Mouse (Mus musculus) liver, embryonic 11.5 days (tissue): ENCODE data around the gene Nefh. TPM values are rescaled to one million over a fixed set of nuclear protein-coding genes. Genes with fewer than 3 reads are reported as not detected.
A peak's percentile ranks its signal among the peaks of the same experiment; 100 is the strongest.

Source experiments
- ATAC-seq: fragments of 200-750 bp; cut with Nextera tagmentation; replicated peaks from 2 replicates; pipeline ENCODE4 v1.8.0; 2017; ENCODE audit warnings: moderate number of reproducible peaks, mild to moderate bottlenecking, moderate TSS enrichment, moderate library complexity; ENCODE audit not compliant: low FRiP score
- DNase-seq: peaks from one replicate; pipeline ENCODE4 v3.0.0-alpha.2; 2017; ENCODE audit warnings: low spot score
- H3K27ac ChIP-seq: fragments of 300-500 bp; sonication (generic); 2 replicates; pipeline ENCODE4 v1.5.1; 2014; ENCODE audit warnings: mild to moderate bottlenecking, low read depth, low read length, control low read depth
- H3K27me3 ChIP-seq: fragments of 300-500 bp; sonication (generic); replicated peaks from 2 replicates; pipeline ENCODE4 v1.6.1; 2014; ENCODE audit warnings: low read length, mixed read lengths; ENCODE audit not compliant: control insufficient read depth, insufficient read depth
- H3K36me3 ChIP-seq: fragments of 300-500 bp; sonication (generic); 2 replicates; pipeline ENCODE4 v1.6.1; 2014; ENCODE audit warnings: mild to moderate bottlenecking, low read length, moderate library complexity, mixed read lengths; ENCODE audit not compliant: control insufficient read depth, insufficient read depth
- H3K4me1 ChIP-seq: fragments of 300-500 bp; sonication (generic); replicated peaks from 2 replicates; pipeline ENCODE4 v1.6.1; 2014; ENCODE audit warnings: low read length, mixed read lengths; ENCODE audit not compliant: control insufficient read depth, insufficient read depth
- H3K4me2 ChIP-seq: fragments of 300-500 bp; sonication (generic); 2 replicates; pipeline ENCODE4 v1.6.1; 2014; ENCODE audit warnings: mild to moderate bottlenecking, control low read depth, moderate library complexity
- H3K4me3 ChIP-seq: fragments of 300-500 bp; sonication (generic); 2 replicates; pipeline ENCODE4 v1.5.1; 2014; ENCODE audit warnings: low read depth, low read length, control low read depth
- H3K9ac ChIP-seq: fragments of 300-500 bp; sonication (generic); 2 replicates; pipeline ENCODE4 v1.6.1; 2014; ENCODE audit warnings: low read depth, low read length, control low read depth
- H3K9me3 ChIP-seq: fragments of 300-500 bp; sonication (generic); 2 replicates; pipeline ENCODE4 v1.6.1; 2016; ENCODE audit warnings: low read length, inconsistent platforms, mixed read lengths; ENCODE audit not compliant: control insufficient read depth
- WGBS: fragments of 180-500 bp; shearing (Covaris S2); extraction: QIAGEN DNeasy Blood & Tissue Kit; methylation state at CpG from one replicate; pipeline ENCODE4 v1.1.7; 2014; 5-methylcytosine and 5-hydroxymethylcytosine counted together
- polyA plus RNA-seq: library from polyadenylated mRNA; unstranded; fragments of >200 nt; fragmentation: Nextera tagmentation; extraction: Ambion mirVana; gene quantifications from 2 replicates; pipeline ENCODE4 v1.2.1, GENCODE M21; 2014

Nefh gene
- polyA plus RNA-seq, 1 experiment from 2014 or later: 1.1 TPM

DNA sequence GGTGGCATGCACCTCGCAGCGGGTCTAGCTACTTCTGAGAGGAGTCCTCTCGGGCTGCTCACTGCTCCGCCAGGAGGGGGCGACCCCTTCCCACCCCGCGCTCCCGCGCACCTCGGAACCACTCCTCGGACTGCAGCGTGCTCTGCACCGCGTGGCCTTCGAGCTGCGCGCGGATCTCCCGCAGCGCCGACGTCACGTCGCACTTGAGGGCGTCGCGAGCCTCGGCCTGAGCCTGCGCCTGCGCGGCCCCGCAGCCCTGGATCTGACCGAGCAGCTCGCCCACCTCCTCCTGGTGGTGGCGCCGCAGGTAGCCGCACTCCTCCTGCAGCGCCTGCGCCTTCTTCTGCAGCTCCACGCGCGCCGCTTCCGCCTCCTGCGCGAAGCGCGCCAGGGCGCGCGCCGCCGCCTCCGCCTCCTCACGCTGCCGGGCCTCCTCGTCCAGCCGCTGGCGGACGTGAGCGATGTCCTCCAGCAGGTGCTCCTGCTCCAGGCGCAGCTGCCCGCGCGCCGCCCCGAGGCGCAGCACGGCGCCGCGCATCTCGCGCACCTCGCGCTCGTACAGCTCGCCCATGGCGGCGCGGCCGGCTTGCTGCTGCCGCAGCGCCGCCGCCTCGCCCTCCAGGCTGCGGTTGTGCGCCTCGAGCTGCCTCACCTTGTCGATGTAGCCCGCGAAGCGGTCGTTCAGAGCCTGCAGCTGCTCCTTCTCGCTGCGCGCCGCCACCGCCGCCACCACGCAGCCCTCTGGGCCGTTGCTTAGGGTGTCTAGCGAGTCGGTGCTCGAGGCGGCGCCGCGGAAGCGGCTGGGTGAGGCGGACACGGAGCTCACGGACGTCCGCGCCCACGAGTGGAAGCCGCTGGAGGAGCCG, 684 bp downstream of the Nefh start:
- Histone ChIP-seq H3K4me3 (peak overlapping the region; percentile 57), H3K27me3 (peaks cover 75% of the 10 kb centered on the region), H3K9me3 (no peaks in the 10 kb centered on the region), H3K27ac (no peak overlapping the region), H3K4me2 (peak overlapping the region; percentile 85), H3K9ac (peak overlapping the region; percentile 45; the same call in 1 of the 2 replicates), H3K4me1 (peaks cover 14% of the 10 kb centered on the region), H3K36me3 (no peaks in the 10 kb centered on the region)
- WGBS: under 1% methylated on average over 116 of the region's 120 CpGs
- DNase-seq (peak; percentile 64), ATAC-seq (peak; percentile 70)

DNA sequence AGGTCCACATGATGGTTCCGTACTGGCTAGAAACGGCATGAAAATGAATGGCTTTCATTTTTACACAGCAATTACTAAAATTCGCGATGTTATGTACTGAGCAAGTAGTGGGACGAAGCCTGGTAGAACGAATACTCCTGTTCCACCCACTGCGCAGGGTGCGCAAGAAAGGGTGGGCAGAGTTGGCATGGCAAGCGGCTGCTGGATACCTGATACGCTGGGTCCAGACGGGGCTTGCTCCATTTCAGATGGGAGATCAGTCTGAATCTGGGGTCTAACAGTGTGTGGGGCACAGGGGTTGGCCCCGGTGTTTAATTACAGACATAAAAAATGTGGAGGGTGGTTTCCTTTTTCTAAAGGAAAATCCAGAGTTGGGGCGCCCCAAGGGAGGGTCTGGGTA, 1.3 kb downstream of the Nefh start:
- H3K4me2 ChIP-seq: peak overlapping the region; percentile 85
- no peak for ATAC-seq
- no peak overlapping the region for H3K27ac ChIP-seq
- peaks cover 68% of the 10 kb centered on the region for H3K27me3 ChIP-seq
- WGBS: 46% methylated on average over 13 of the region's 13 CpGs
- peak overlapping the region; percentile 57 for H3K4me3 ChIP-seq
- no peak overlapping the region for H3K9ac ChIP-seq
- H3K9me3 ChIP-seq: no peaks in the 10 kb centered on the region
- no peaks in the 10 kb centered on the region for H3K36me3 ChIP-seq
- DNase-seq: no peak
- H3K4me1 ChIP-seq: peaks cover 14% of the 10 kb centered on the region

DNA sequence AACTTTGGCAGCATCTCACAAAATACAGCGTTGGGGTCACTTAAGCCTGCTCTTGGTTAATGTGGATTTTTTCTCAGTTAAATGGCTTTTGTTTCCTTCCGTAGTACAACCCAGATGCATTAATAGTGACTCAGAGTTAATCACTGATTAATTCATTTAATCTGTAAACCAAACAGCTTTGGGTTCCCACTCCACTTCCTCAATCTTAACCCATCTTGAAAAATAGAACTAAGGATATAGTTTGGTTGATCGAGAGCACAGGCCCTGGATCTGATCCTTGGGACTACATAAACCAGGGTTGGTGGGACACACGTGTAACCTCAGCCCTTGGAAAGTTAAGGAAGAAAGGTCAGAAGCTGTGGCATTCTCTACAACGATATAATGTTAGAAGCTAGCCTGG, 11.6 kb downstream of the Nefh start:
- Histone ChIP-seq H3K9ac (no peak overlapping the region), H3K9me3 (no peaks in the 10 kb centered on the region), H3K4me2 (no peak overlapping the region), H3K36me3 (no peaks in the 10 kb centered on the region), H3K4me3 (no peak overlapping the region), H3K27me3 (no peaks in the 10 kb centered on the region), H3K27ac (no peak overlapping the region), H3K4me1 (no peaks in the 10 kb centered on the region)
- WGBS: 79% methylated on average over 5 of the region's 5 CpGs
- ATAC-seq (no peak), DNase-seq (no peak)

DNA sequence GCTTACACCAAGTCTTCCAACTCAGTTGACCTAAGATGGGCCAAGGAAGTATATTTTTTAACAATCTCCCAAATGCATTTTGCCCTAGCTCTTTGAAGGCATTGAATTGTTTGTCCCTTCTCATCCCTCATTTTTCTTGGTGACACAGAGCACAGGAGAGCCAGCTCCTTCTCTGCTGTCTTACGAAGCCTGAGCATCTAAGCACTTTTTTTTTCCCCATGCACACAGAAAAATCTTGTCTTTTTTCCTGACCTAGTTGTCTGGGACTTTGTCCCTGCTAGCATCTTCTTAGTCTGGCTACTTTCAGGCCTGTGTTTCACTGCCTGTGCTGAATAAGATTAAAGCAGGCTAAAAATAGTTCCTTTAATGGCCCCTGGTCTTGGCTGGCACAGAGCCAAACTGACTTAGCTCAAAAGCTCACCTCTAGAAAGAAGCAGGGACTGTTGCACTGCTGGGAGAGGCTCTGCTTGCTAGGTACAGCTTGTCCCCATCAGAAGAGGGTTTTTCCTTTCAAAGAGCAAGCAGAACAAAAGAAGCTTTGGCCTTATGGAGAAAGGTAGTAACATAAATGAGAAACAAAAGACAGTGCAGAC, 16.8 kb downstream of the Nefh start:
- no peak overlapping the region for H3K4me2 ChIP-seq
- DNase-seq (no peak), ATAC-seq (no peak)
- 78% methylated on average over 1 of the region's 1 CpGs for WGBS
- no peak overlapping the region for H3K27ac ChIP-seq
- H3K27me3 ChIP-seq: no peaks in the 10 kb centered on the region
- no peaks in the 10 kb centered on the region for H3K9me3 ChIP-seq
- no peak overlapping the region for H3K9ac ChIP-seq
- no peaks in the 10 kb centered on the region for H3K4me1 ChIP-seq
- peaks cover 2% of the 10 kb centered on the region for H3K36me3 ChIP-seq
- H3K4me3 ChIP-seq: no peak overlapping the region

DNA sequence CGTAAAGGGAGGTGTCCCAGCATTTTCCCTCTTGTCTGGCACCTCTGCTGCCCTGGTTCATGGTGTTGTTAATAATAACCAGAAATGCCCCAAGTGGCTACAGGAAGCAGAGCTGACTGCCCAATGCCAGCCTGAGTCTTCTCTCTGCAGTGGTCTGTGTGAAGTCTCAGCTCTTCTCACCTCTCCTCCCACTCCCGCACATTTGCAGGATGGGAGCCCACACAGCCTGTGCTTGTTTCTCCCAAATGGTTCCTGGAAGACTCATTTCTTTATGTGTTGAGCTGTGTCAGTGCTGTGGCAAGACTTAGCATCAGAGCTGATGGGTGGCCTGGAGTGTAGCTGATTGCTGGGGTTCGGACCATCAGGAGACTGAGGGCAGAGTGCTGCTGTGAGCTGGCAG, 20.6 kb downstream of the Nefh start:
- DNase-seq (no peak), ATAC-seq (no peak)
- WGBS: 88% methylated on average over 3 of the region's 3 CpGs
- Histone ChIP-seq H3K9ac (no peak overlapping the region), H3K9me3 (no peaks in the 10 kb centered on the region), H3K36me3 (peaks cover 13% of the 10 kb centered on the region), H3K4me3 (no peak overlapping the region), H3K27ac (no peak overlapping the region), H3K4me1 (no peaks in the 10 kb centered on the region), H3K4me2 (no peak overlapping the region), H3K27me3 (no peaks in the 10 kb centered on the region)

DNA sequence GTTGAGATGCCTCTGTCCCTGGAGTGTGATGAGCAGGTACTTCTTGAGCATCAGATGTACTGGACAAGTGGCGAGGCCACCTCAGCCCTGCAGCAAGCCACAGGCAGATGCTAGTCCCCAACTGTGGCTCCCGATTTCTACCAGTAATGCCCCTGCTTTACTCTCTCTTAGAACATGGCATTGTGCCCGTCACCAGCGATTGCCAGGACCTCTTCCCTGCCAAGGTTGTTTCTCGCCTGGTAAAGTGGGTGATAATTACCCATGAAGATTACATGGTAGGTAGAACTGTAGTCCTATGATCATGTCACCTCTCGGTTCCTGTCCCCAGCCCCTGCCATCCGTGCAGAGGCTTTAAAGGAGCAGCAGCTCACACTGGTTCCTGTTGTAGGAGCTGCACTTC, 26.1 kb downstream of the Nefh start:
- Histone ChIP-seq H3K27ac (no peak overlapping the region), H3K4me1 (no peaks in the 10 kb centered on the region), H3K27me3 (no peaks in the 10 kb centered on the region), H3K4me3 (no peak overlapping the region), H3K36me3 (peaks cover 29% of the 10 kb centered on the region), H3K9me3 (no peaks in the 10 kb centered on the region), H3K4me2 (no peak overlapping the region), H3K9ac (no peak overlapping the region)
- DNase-seq (no peak), ATAC-seq (no peak)
- 87% methylated on average over 7 of the region's 7 CpGs for WGBS

DNA sequence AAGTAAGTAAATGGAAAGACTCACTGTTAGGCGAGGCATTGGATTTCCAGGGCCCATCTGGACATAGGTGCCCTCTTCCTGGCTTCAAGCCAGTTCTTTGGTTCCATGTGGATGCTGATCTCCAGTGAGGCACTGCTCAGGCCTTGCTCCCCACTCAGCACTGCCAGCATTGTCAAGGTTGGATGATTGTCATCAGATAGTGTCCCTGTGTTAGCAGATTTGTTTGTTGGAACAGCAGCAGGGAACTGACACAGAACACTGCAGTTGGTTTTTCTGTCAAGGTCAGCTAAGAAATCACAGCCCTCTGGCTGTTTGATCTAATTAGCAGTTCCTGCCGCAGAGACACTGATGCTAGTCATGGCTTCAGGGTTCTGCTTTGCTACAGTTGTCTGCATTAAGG, 26.6 kb downstream of the Nefh start:
- peaks cover 29% of the 10 kb centered on the region for H3K36me3 ChIP-seq
- no peaks in the 10 kb centered on the region for H3K27me3 ChIP-seq
- DNase-seq (no peak), ATAC-seq (no peak)
- H3K4me3 ChIP-seq: no peak overlapping the region
- no peaks in the 10 kb centered on the region for H3K4me1 ChIP-seq
- H3K9ac ChIP-seq: no peak overlapping the region
- no peak overlapping the region for H3K4me2 ChIP-seq
- H3K27ac ChIP-seq: no peak overlapping the region
- no peaks in the 10 kb centered on the region for H3K9me3 ChIP-seq
- WGBS: 92% methylated on average over 2 of the region's 2 CpGs

DNA sequence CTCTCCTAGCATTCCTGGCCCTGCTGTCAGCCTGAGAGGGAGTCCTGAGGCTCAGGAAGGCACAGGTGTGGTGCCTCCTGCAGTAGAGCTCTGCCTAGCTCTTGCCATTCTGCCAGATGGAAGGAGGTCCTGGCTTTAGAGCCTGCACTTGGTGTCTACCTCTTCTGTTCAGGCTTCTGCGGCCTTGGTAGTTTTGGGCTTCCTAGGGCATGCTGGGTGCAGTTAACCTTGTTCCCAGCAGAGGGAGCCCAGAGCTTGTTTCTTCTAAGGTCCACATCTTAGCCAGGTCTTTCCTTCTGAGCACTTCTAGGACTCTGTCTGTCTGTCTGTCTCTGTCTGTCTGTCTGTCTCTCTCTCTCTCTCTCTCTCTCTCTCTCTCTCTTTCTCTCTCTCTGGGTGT, 31.8 kb downstream of the Nefh start:
- no peak overlapping the region for H3K9ac ChIP-seq
- H3K27me3 ChIP-seq: no peaks in the 10 kb centered on the region
- H3K36me3 ChIP-seq: peaks cover 26% of the 10 kb centered on the region
- ATAC-seq (peak; percentile 61), DNase-seq (peak; percentile 47)
- WGBS: 48% methylated on average over 1 of the region's 1 CpGs
- H3K4me3 ChIP-seq: no peak overlapping the region
- H3K4me1 ChIP-seq: no peaks in the 10 kb centered on the region
- no peak overlapping the region for H3K4me2 ChIP-seq
- H3K27ac ChIP-seq: no peak overlapping the region
- no peaks in the 10 kb centered on the region for H3K9me3 ChIP-seq

DNA sequence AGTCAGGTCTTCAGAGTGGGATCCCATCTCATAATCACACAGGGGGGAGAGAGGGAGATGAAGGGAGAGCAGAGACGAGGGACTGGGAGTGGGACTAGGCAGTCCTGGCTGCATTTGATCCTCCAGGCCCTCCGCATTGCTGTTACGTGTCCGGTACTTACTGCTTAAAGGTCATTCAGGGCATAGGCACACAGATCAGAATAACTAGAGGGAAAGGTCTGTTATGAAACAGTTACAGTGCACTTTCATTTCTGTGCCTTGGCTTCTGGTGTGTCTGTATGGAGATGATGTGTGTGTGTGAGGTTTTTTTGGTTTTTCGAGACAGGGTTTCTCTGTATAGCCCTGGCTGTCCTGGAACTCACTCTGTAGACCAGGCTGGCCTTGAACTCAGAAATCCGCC, 41.6 kb downstream of the Nefh start:
- H3K36me3 ChIP-seq: peaks cover 16% of the 10 kb centered on the region; the same call in 1 of the 2 replicates
- no peaks in the 10 kb centered on the region for H3K4me1 ChIP-seq
- H3K27ac ChIP-seq: no peak overlapping the region
- WGBS: 87% methylated on average over 6 of the region's 6 CpGs
- ATAC-seq (no peak), DNase-seq (no peak)
- no peaks in the 10 kb centered on the region for H3K27me3 ChIP-seq
- H3K4me3 ChIP-seq: no peak overlapping the region
- H3K4me2 ChIP-seq: no peak overlapping the region
- no peaks in the 10 kb centered on the region for H3K9me3 ChIP-seq
- no peak overlapping the region for H3K9ac ChIP-seq
